Mouse (Mus musculus): ENCODE results near the gene 1700025G04Rik.

GRCm38 (mm10) chr1:151953563-151953962, 136.4 kb downstream of the 1700025G04Rik start:
- TF ChIP-seq CTCF (IDR thresholded peaks at IDR 0.05; ENCODE audit: low read depth, low read length) (no peak), GATA1 (IDR thresholded peaks at IDR 0.05; ENCODE audit: borderline replicate concordance, low read length) (no peak), GATA2 (IDR thresholded peaks at IDR 0.05; ENCODE audit: borderline replicate concordance, low read depth, low read length) (no peak), POLR2AphosphoS5 (IDR thresholded peaks at IDR 0.05; ENCODE audit: insufficient replicate concordance, low read depth, low read length) (no peak)

Measured in G1E (cell line).